Mouse (Mus musculus) kidney, adult 2 months (tissue): ENCODE measurements around the gene Znrf3. TPM values are rescaled to one million over a fixed set of nuclear protein-coding genes. Genes with fewer than 3 reads are reported as not detected.
A peak's percentile ranks its signal among the peaks of the same experiment; 100 is the strongest.

Experiments used
- DNase-seq: peaks from one replicate; pipeline ENCODE4 v3.0.0; 2021
- H3K27ac ChIP-seq: fragments of 200-500 bp; 2 replicates; pipeline ENCODE4 v1.5.1; 2012; ENCODE audit warnings: low read depth, low read length, control low read depth, inconsistent platforms; ENCODE audit not compliant: insufficient read depth
- H3K27me3 ChIP-seq: fragments of 200-500 bp; replicated peaks from 2 replicates; pipeline ENCODE4 v1.6.1; 2012; ENCODE audit warnings: mild to moderate bottlenecking, moderate library complexity, low read length, inconsistent platforms; ENCODE audit not compliant: control insufficient read depth, insufficient read depth
- H3K36me3 ChIP-seq: fragments of 200-500 bp; 2 replicates; pipeline ENCODE4 v1.6.1; 2012; ENCODE audit warnings: mild to moderate bottlenecking, moderate library complexity, low read length, inconsistent platforms; ENCODE audit not compliant: control insufficient read depth, insufficient read depth
- H3K4me1 ChIP-seq: fragments of 200-500 bp; 2 replicates; pipeline ENCODE4 v1.6.1; 2011; ENCODE audit warnings: low read length; ENCODE audit not compliant: control insufficient read depth, insufficient read depth
- H3K4me3 ChIP-seq: fragments of 200-500 bp; 2 replicates; pipeline ENCODE4 v1.5.1; 2011; ENCODE audit warnings: mild to moderate bottlenecking, low read depth, low read length, control low read depth; ENCODE audit not compliant: insufficient read depth
- CTCF ChIP-seq: fragments of 200-500 bp; conservative IDR thresholded peaks from 2 replicates; pipeline ENCODE4 v1.5.1; 2011; ENCODE audit warnings: low read depth, mild to moderate bottlenecking, control low read depth, low read length, moderate library complexity, mixed read lengths; ENCODE audit not compliant: insufficient read depth, insufficient read length
- POLR2A ChIP-seq: fragments of 200-500 bp; IDR thresholded peaks from one replicate; pipeline ENCODE4 v1.6.1; 2011; ENCODE audit warnings: low read depth, low read length, control low read depth
- WGBS: fragments of 180-500 bp; shearing (Covaris S2); methylation state at CpG from one replicate; pipeline ENCODE4 v1.1.7; 2018; 5-methylcytosine and 5-hydroxymethylcytosine counted together
- polyA plus RNA-seq: library from polyadenylated mRNA; depleted of rRNA; stranded (reverse); fragments of >200 nt; gene quantifications from 2 replicates; pipeline ENCODE4 v1.2.3, GENCODE M21; 2012

Znrf3 gene
- polyA plus RNA-seq, 1 experiment: 6.2 TPM

DNA sequence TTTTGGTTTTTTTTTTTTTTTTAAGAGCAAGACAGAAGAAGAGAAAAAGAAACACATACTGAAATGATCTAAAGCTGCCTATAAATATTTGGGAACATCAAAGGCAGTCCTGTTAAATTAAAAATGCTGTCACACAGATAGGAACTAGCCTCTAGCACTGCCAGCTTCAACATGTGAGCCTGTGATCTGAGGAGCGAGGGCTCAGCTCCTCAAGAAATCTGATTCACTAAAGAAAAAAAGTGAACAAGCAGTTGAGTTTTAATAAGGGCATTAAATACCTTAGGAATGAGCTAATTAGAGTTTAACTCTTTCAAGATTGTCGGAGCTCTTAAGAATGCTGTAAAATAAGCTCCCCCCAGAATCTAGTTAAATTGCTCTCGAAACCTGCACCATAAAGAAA is 17.4 kb downstream of the Znrf3 start:
- H3K36me3 ChIP-seq: no peaks in the 10 kb centered on the region

GRCm38 (mm10) chr11:5426317-5426716 is 18.3 kb downstream of the Znrf3 start:
- H3K36me3 ChIP-seq: no peaks in the 10 kb centered on the region
- H3K27ac ChIP-seq: 0 out of 2 replicates have a peak overlapping the region, but pooled peaks have one; percentile 36
- peaks cover 23% of the 10 kb centered on the region; the same call in 1 of the 2 replicates for H3K4me1 ChIP-seq
- no peaks in the 10 kb centered on the region for H3K27me3 ChIP-seq
- H3K4me3 ChIP-seq: no peak overlapping the region
- TF ChIP-seq CTCF (no peak), POLR2A (no peak)
- WGBS: 70% methylated on average over 2 of the region's 2 CpGs
- peak; percentile 39 for DNase-seq

More for the DNA sequence above, 17.4 kb downstream of the Znrf3 start:
- Histone ChIP-seq H3K27ac (no peak overlapping the region), H3K27me3 (no peaks in the 10 kb centered on the region), H3K4me1 (peaks cover 19% of the 10 kb centered on the region; the same call in 1 of the 2 replicates), H3K4me3 (no peak overlapping the region)
- no peak for DNase-seq
- 75% methylated on average over 3 of the region's 3 CpGs for WGBS
- TF ChIP-seq POLR2A: no peak

DNA sequence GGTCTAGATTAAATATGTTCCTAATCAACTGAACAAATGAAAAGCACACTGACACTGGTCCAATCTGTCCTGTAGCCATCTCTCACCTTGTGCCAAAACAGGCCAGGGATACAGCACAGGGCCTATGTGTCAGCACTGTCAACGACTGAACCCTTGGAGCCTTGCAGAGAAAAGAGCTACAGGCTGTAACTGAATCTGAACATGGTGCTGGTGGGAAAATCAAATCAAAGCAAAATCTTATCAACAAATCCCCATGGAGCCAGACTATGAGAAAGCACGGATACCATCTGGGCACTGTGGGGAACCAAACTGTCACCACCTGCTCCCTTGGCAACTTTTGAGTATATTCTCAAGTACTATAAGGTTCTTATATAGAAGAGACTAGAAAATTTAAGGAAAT is 19.5 kb downstream of the Znrf3 start:
- Histone ChIP-seq H3K27ac (no peak overlapping the region), H3K27me3 (no peaks in the 10 kb centered on the region), H3K4me3 (no peak overlapping the region), H3K36me3 (no peaks in the 10 kb centered on the region), H3K4me1 (peaks cover 28% of the 10 kb centered on the region; the same call in 1 of the 2 replicates)
- no peak for DNase-seq
- TF ChIP-seq CTCF: no peak
- TF ChIP-seq POLR2A: no peak
- WGBS: 39% methylated on average over 2 of the region's 2 CpGs

DNA sequence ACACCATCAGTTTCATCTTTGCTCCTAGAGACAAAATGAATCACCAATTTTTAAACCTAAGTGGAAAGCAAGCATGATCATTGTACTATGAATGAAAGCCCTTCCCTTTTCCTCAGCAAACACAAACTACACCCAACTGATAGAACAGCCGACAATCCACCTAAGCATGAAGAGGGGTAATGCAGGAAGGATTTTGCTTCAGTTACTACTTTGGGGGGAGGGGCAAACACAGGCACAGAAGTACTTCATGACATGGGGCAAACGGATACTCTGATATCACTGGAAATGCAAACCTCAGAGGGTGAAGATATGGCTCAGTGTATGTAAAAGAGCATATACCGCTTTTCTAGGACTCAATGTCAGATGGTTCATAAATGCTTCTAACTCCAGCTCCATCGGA is 20.5 kb downstream of the Znrf3 start:
- Histone ChIP-seq H3K4me3 (no peak overlapping the region), H3K27me3 (no peaks in the 10 kb centered on the region), H3K27ac (no peak overlapping the region), H3K4me1 (peaks cover 29% of the 10 kb centered on the region; the same call in 1 of the 2 replicates), H3K36me3 (no peaks in the 10 kb centered on the region)
- TF ChIP-seq POLR2A (no peak), CTCF (no peak)
- 78% methylated on average over 4 of the region's 4 CpGs for WGBS
- no peak for DNase-seq

DNA sequence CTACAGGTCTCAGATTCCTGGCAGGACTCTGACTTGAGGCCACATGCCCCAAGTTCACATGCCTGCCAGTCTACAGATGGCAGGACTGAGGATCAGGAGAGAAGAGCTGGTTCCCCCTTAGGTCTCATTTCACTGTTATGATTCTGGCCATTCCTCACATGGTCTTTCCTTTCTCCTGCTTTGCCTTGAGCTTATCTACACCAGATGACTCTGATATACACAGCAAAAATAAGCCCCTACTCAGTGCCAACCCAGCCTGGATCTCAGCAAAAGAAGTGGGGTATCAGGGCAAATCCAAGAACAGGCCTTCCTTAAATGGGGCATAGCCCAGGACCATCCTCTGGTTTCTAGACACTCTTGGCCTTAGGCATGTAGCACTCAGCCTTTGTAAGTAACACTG is 21.6 kb downstream of the Znrf3 start:
- Histone ChIP-seq H3K27me3 (no peaks in the 10 kb centered on the region), H3K27ac (no peak overlapping the region; the same call in 1 of the 2 replicates), H3K36me3 (no peaks in the 10 kb centered on the region), H3K4me3 (no peak overlapping the region), H3K4me1 (peaks cover 25% of the 10 kb centered on the region; the same call in 1 of the 2 replicates)
- TF ChIP-seq CTCF (no peak), POLR2A (no peak)
- no peak for DNase-seq

DNA sequence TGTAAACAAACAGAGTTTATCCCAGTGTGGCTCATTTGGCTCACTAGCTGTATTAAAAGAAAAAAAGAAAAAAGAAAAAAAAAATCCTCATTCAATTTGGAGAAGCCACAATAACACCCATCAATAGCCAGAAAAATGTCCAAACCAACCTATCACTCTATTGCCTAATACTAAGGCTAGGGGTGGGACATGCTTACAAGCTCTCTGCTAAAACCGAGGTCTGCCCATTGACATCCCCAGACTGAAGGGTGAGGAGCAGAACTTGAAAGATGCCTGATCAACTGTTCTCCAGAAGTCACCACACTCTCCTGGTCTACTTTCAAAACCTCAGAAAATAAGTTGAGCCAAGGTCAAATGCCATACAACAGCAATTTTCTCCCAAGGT is 22.4 kb downstream of the Znrf3 start:
- peak overlapping the region; percentile 79 for H3K27ac ChIP-seq
- WGBS: 50% methylated on average over 1 of the region's 1 CpGs
- DNase-seq: no peak

GRCm38 (mm10) chr11:5421506-5422251 is 23.0 kb downstream of the Znrf3 start:
- no peaks in the 10 kb centered on the region for H3K27me3 ChIP-seq
- peaks cover 26% of the 10 kb centered on the region; the same call in 1 of the 2 replicates for H3K4me1 ChIP-seq
- H3K4me3 ChIP-seq: no peak overlapping the region
- no peaks in the 10 kb centered on the region for H3K36me3 ChIP-seq
- peak; percentile 90 for DNase-seq
- peak overlapping the region; percentile 55; the same call in 1 of the 2 replicates for H3K27ac ChIP-seq
- WGBS: 12% methylated on average over 4 of the region's 4 CpGs
- TF ChIP-seq CTCF (no peak), POLR2A (no peak)

More for the DNA sequence above, 22.4 kb downstream of the Znrf3 start:
- Histone ChIP-seq H3K4me3 (no peak overlapping the region), H3K36me3 (no peaks in the 10 kb centered on the region), H3K4me1 (peaks cover 25% of the 10 kb centered on the region; the same call in 1 of the 2 replicates), H3K27me3 (no peaks in the 10 kb centered on the region)
- no peak for TF ChIP-seq CTCF
- no peak for TF ChIP-seq POLR2A
